Mouse (Mus musculus) testis, adult 2 months (tissue): ENCODE data around the gene Hoxa3. TPM values are rescaled to one million over a fixed set of nuclear protein-coding genes. Genes with fewer than 3 reads are reported as not detected.
A peak's percentile ranks its signal among the peaks of the same experiment; 100 is the strongest.

Experiments
- H3K27ac ChIP-seq: fragments of 200-500 bp; 2 replicates; pipeline ENCODE4 v1.5.1; 2012; ENCODE audit warnings: low read depth, low read length; ENCODE audit not compliant: control insufficient read depth, insufficient read depth
- H3K27me3 ChIP-seq: fragments of 200-500 bp; 2 replicates; pipeline ENCODE4 v1.6.1; 2012; ENCODE audit warnings: mild to moderate bottlenecking, low read length, moderate library complexity; ENCODE audit not compliant: control insufficient read depth, insufficient read depth
- H3K36me3 ChIP-seq: fragments of 200-500 bp; 2 replicates; pipeline ENCODE4 v1.6.1; 2012; ENCODE audit warnings: mild to moderate bottlenecking, low read length; ENCODE audit not compliant: control insufficient read depth, insufficient read depth
- H3K4me1 ChIP-seq: fragments of 200-500 bp; 2 replicates; pipeline ENCODE4 v1.6.1; 2012; ENCODE audit warnings: low read length; ENCODE audit not compliant: control insufficient read depth, insufficient read depth
- H3K4me3 ChIP-seq: fragments of 200-500 bp; 2 replicates; pipeline ENCODE4 v1.5.1; 2012; ENCODE audit warnings: low read depth, mild to moderate bottlenecking, low read length, moderate library complexity, mixed read lengths; ENCODE audit not compliant: control insufficient read depth
- CTCF ChIP-seq: fragments of 200-500 bp; IDR thresholded peaks from 2 replicates; pipeline ENCODE4 v1.5.1; 2012; ENCODE audit warnings: low read depth, mild to moderate bottlenecking, inconsistent platforms, low read length, moderate library complexity; ENCODE audit not compliant: control insufficient read depth, insufficient read depth, insufficient replicate concordance
- POLR2A ChIP-seq: fragments of 200-500 bp; IDR thresholded peaks from 2 replicates; pipeline ENCODE4 v1.6.1; 2012; ENCODE audit warnings: low read depth, mild to moderate bottlenecking, inconsistent platforms, low read length, moderate library complexity; ENCODE audit not compliant: control insufficient read depth
- polyA plus RNA-seq: library from polyadenylated mRNA; depleted of rRNA; stranded (reverse); fragments of >200 nt; gene quantifications from 2 replicates; pipeline ENCODE4 v1.2.3, GENCODE M21; 2012

Gene Hoxa3
- polyA plus RNA-seq, 1 experiment: 5.8 TPM

- H3K27ac ChIP-seq: no peak overlapping the region
- no peak for TF ChIP-seq CTCF
- TF ChIP-seq POLR2A: no peak
- H3K36me3 ChIP-seq: no peaks in the 10 kb centered on the region
- peak overlapping the region; percentile 42 for H3K4me3 ChIP-seq
- peaks cover 25% of the 10 kb centered on the region for H3K4me1 ChIP-seq
- peaks cover 12% of the 10 kb centered on the region for H3K27me3 ChIP-seq
Measured at GRCm38 (mm10) chr6:52212556-52213118, 499 bp downstream of the Hoxa3 start.

- no peak for TF ChIP-seq CTCF
- no peak for TF ChIP-seq POLR2A
- Histone ChIP-seq H3K4me3 (no peak overlapping the region; the same call in 1 of the 2 replicates), H3K4me1 (peaks cover 19% of the 10 kb centered on the region)
Measured at GRCm38 (mm10) chr6:52211961-52212360, 1.2 kb downstream of the Hoxa3 start.

GRCm38 (mm10) chr6:52211170-52211935, 1.8 kb downstream of the Hoxa3 start:
- Histone ChIP-seq H3K27ac (no peak overlapping the region), H3K36me3 (no peaks in the 10 kb centered on the region), H3K4me1 (peaks cover 17% of the 10 kb centered on the region), H3K27me3 (peaks cover 10% of the 10 kb centered on the region), H3K4me3 (no peak overlapping the region; the same call in 1 of the 2 replicates)
- TF ChIP-seq POLR2A (no peak), CTCF (peak; percentile 59)

More at GRCm38 (mm10) chr6:52211961-52212360, 1.2 kb downstream of the Hoxa3 start:
- H3K36me3 ChIP-seq: no peaks in the 10 kb centered on the region
- H3K27ac ChIP-seq: no peak overlapping the region
- H3K27me3 ChIP-seq: peaks cover 8% of the 10 kb centered on the region

- no peak for TF ChIP-seq CTCF
- TF ChIP-seq POLR2A: no peak
- Histone ChIP-seq H3K4me1 (peaks cover 14% of the 10 kb centered on the region), H3K4me3 (no peak overlapping the region), H3K27me3 (peaks cover 12% of the 10 kb centered on the region), H3K36me3 (no peaks in the 10 kb centered on the region), H3K27ac (no peak overlapping the region)
Measured at GRCm38 (mm10) chr6:52209685-52210046, 3.5 kb downstream of the Hoxa3 start.

- Histone ChIP-seq H3K36me3 (no peaks in the 10 kb centered on the region), H3K27me3 (peaks cover 13% of the 10 kb centered on the region), H3K4me1 (peaks cover 19% of the 10 kb centered on the region), H3K27ac (no peak overlapping the region), H3K4me3 (no peak overlapping the region)
- TF ChIP-seq CTCF (no peak), POLR2A (no peak)
Measured at GRCm38 (mm10) chr6:52208868-52209684, 4.1 kb downstream of the Hoxa3 start.

GRCm38 (mm10) chr6:52208072-52208867, 4.9 kb downstream of the Hoxa3 start, which contains the start of gene Hoxa6:
Gene Hoxa6, minus strand, starts transcription at chr6:52208722.
- H3K4me1 ChIP-seq: peaks cover 27% of the 10 kb centered on the region
- H3K27me3 ChIP-seq: peaks cover 18% of the 10 kb centered on the region
- no peak for TF ChIP-seq CTCF
- TF ChIP-seq POLR2A: no peak
- H3K4me3 ChIP-seq: no peak within 1 kb of the TSS
- no peak within 1 kb of the TSS for H3K27ac ChIP-seq
- H3K36me3 ChIP-seq: no peaks in the 10 kb centered on the region
